Mouse (Mus musculus): Measurements from ENCODE around the gene Acot7.

Gene Acot7

DNA sequence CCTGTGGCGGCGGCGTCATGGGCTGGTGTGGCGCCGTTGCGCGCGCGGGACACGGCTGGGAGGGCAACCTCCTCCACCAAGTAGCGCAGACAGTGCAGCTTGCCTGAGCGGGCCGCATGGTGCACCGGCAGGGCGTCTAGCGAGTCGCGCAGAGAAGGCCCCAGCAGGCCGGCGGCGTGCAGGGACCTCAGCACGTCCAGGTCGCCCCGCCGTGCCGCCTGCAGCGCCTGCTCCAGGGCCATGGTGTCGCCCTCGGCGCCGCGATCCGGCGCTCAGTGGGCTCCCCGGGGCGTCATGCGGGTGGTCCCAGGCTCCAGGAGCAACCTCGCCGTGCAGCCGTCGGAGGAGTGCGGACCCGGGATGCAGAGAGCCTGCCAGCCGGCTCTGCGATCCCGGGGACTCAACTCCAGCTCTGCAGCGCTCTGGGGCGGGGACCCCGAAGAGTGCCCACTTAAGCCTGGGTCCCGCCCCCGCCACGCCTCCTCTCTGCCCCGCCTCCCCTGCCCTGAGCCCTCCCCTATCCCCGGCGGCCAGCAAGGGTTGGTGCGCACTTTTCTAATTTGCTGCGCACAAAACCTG, 25.9 kb upstream of the Acot7 start, which contains the start of gene Espn:
TSS of gene Espn (minus strand) at position 406 of the 579 bp plus-strand sequence.
- DNase-seq (ENCODE audit: low spot score): no peak

DNA sequence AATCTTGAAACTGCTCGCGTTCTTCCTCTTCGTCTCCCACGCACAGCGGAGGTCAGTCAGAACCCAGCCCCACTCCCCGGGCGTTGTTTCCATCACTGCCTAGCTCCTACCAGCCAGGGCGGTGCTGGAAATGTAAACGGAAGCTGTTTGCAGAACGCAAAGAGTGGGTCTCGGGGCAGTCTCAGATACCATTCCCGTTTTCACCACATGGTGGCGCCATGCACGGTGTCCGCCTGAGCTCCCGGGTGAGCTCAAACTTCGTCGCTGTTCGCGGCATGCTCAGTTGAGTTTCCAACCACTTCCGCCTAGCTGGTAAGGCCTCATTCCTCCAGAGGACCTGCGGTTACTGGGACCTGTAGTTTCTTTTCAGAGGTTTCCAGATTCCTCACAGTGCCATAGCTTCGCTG, 24.2 kb upstream of the Acot7 start:
- peak; percentile 93 for DNase-seq (ENCODE audit: low spot score)

DNA sequence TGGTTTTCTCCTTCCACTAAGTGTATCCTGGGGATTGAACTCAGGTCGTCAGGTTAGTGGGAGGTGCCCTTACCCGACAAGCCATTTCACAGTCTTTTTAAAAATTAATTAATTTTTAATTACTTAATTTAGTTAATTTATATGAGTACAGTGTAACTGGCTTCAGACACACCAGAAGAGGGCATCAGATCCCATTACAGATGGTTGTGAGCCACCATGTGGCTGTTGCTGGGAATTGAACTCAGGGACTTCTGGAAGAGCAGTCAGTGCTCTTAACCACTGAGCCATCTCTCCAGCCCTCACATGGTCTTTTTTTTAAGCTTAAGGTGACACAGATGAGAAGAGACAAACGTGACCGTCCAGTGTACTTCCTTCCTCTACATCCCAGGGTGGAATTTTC, 22.9 kb upstream of the Acot7 start:
- DNase-seq (ENCODE audit: low spot score): no peak

DNA sequence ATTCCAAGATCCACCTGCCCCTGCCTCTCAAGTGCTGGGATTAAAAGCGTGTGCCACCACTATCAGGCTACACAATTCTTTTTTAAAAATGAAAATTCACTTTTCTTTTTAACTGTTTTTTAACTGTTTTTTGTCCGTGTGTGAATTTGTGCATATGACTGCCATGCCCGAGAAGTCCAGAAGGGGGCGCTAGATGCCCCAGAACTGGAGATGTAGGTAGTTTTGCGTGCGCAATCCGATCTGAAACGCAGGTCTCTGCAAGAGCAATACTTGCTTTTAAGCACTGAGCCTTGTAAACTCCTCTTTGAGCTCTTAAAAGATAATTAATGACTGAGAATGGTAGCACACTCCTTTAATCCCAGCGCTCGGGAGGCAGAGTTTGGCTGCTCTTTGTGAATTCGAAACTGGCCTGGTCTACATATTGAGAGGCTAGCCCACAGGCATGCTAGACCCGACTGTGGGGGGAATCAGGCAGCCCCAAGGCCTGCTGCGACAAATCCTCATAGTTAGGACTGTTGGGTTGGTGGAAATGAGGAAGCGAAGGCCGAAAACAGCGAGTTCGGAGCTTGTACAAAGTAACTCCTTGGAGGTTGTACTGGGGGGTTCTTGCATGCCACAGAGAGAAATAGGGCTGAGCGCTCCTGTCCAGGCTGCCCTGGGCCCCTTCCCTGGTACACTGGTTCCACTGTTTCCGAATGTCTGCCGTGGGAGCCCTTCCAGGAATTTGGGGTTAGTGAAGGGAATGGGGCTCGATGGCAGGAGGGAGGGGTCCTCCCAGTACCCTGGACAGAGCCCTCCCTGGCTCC, 20.0 kb upstream of the Acot7 start:
- peak; percentile 64 for DNase-seq (ENCODE audit: low spot score)

DNA sequence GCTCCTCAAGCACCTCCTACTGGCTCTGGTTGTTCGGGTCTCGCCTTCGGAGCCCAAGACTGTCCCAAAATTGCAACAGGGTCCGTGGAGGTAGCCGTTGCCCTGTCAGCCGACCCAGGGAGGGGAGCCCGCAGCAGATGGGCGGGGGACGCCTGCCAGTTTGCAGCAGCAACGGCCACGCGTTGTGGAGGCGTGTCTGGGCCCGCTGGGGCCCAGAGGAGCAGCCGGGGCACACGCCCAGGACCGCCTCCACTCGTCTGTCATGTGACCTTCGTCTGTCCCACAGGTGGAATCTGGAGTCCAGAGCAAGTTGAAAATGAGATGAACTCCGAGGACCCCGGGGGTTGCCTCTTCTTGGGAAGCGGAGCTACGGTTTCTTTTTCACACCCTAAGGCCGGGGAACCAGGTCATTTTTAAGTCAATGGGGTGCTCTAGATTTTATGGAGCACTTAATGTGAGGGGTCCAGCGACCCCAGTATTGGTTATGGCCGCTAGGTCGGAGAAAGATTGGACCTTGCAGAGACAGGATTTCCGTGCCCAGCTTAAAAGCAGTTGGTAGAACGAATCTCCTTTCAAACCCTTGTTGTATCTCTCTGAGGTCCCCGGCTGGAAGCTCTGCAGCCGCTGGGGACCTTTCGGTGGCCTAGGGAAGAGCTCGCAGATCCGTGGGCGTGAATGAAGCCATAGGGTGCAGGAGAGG, 19.2 kb upstream of the Acot7 start, which contains the start of gene Hes2:
TSS of gene Hes2 (plus strand) at position 283 of the 700 bp plus-strand sequence.
- DNase-seq (ENCODE audit: low spot score): no peak

DNA sequence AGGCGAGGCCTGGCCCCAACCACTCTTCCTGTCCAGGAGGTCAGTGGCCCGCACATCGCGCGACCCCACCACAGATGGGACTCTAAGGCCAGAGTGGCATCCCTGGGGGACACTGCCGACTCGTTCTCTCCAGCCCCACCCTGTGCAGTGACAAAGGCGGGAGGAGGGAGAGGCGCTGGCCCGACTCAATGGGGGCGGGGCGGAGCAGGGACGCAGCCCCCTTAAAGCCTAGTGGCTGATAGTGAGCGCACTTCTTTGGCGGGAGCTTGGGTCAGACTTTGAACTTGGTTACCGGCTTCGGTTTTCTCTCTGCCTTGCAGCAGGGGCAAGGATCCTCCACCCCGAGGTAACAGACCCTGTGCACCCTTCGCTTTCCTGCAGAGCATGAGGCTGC, 18.7 kb upstream of the Acot7 start:
- no peak for DNase-seq (ENCODE audit: low spot score)

DNA sequence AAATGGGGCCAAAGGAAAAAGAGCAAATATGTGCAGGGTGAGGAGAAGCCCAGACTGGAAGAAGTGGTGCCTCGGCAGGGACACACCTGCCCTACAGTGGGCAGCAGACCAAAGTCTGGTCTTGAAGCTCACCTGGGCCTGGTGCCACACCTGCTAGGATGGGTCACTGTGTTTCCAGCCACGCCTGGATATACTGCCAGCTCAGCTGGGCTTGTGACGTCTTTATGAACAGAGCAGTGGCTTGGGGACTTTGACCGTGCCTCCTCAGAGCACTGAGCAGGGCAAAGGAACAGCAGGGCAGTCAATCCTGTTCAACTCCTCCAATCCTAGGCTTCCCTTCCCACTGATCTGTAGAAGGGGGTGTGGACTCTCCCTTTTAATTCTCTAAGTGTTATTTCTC, 17.2 kb upstream of the Acot7 start:
- no peak for DNase-seq (ENCODE audit: low spot score)

DNA sequence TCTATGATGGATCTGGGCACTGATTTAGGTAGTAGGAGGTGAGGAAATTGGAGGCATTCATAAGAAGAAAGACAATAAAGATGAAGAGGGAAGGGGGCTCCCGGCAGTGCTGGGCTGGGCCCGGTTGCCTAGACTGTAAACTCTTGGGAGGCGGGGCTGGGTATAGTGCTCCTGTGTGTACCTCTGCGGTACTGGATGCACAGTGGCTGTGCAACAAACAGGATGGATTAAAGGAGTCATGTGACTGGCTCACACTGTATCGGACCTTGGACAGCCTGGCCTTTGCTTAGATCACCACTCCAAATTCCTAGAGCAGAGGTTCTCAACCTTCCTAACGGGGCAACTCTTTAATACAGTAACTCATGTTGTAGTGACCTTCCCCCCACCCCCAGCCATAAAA, 16.3 kb upstream of the Acot7 start:
- no peak for DNase-seq (ENCODE audit: low spot score)

DNA sequence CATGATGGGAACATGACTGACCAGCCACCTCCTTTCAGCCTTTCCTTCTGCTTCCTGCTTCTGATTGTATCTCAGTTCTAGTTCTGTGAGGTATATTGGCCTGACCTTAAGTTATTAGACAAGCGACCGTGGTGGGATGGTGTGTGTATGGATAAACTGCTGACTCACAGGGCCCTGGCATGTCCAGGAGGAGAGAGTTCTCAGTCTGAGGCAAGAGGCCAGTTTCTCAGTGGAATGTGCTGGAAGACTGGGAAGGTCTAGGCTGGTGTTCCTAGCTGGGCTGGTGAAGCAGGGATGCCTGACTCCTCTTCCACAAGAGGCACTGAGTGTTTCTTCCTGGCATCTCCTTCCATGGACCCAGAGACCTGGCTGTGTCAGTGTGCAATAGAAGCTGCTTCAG, 15.2 kb upstream of the Acot7 start:
- DNase-seq (ENCODE audit: low spot score): no peak

DNA sequence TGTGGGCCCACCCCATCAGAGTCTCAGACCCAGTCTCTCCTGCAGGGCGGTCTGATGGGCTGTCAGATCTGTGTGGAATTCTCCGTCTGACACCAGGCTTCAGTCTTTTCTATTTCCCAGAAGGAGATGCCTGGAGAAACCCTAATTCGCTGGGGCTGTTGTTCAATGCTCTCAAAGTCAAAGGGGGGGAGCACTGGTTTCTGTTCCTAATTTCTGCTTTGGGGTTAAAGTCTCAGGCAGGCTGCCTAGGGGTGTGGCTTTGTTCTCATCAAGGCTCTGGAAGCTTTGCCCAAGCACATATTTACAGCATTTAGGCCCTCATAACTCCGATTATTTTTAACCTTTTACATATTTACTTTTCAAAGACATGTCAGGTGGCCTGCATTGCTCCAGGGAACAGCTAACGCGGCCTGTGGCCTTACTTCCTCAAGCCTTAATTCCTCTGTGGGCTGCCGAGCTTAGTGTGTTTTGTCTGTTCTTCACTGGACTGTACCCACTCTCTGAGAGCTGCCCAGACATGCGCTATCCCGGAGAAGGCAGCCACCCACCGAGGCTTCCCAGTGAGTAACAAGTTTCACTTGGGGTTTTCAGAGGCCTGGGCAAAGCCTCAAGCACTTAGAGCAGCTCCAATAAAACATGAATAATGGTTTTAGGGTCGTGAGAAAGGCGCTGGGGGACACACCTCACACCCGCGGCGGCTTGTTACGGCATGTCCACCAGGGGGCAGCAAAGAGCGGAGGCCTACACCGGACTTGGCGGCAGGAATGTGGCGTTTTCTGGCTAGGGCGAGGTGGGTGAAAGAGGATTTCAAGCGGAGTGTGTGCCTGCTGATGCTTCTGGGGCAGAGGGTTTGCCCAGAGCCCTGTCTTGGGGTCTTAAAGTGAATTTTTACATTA, 12.7 kb upstream of the Acot7 start:
- DNase-seq (ENCODE audit: low spot score): peak; percentile 40

DNA sequence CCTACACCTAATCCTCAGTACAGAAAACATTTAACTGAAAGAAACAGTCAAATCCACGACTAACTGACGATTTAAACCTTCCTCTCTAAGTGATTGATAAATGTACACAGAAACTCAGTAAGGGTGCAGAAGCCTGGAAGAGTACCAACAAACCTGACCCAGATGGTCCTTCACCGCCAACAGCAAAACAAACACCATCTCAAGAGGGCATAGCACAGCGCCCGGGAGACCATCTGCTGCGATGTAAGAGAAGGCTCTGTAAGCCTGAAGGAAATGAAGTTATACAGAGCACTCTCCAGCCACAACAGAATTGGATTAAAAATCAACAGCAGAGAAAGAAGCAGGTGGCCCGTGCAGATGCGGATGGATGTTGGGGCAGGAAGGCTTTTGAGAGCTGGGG, 9.9 kb upstream of the Acot7 start:
- no peak for DNase-seq (ENCODE audit: low spot score)

DNA sequence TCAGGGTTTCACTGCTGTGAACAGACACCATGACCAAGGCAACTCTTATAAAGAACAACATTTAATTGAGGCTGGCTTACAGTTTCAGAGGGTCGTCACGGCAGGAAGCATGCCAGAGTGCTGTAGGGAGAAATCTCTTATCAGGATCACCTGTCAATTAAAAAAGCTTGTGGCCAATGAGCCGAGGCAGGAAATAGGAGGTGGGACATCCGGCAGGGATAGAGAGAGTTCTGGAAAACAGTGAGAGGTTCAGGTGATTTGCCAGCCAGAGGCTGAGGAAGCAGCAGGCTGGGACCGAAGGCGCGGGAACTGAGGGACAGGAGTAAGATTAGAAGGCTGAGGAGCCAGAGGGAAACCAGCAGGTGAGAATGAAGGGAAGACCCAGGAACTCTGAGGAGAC, 8.8 kb upstream of the Acot7 start:
- no peak for DNase-seq (ENCODE audit: low spot score)

DNA sequence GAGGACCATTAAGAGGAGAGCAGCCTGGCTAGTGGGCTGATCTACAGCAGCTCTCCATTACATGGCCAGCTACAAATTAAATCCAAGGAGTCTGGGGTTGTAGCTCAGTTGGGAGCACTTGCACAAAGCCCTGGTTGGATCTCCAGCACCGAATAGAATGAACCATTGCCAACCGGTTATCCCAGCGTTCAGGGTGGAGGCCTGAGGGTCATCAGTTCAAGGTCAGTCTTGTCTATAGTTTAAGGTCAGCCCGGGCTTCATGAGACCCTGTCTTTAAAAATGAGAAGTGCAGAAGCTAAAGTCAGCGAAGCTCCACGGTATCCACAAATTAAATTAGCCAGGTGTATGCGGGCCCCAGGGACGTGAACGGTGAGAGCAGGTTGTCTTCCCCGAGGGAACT, 7.6 kb upstream of the Acot7 start:
- no peak for DNase-seq (ENCODE audit: low spot score)

DNA sequence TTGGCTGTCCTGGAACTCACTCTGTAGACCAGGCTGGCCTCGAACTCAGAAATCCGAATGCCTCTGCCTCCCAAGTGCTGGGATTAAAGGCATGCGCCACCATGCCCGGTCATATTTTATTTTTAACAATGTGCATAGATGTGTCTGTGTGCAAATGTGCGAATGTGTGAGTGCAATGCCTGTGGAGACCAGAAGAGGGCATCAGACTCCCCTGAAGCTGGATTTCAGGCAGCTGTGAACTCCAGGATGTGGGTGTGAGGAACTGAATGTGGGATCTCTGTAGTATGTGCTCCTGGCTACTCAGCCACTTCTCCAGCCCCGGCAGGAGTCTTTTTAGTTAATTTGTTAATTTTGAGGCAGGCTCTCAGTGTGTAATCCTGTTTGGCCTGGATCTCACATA, 6.4 kb upstream of the Acot7 start:
- no peak for DNase-seq (ENCODE audit: low spot score)

DNA sequence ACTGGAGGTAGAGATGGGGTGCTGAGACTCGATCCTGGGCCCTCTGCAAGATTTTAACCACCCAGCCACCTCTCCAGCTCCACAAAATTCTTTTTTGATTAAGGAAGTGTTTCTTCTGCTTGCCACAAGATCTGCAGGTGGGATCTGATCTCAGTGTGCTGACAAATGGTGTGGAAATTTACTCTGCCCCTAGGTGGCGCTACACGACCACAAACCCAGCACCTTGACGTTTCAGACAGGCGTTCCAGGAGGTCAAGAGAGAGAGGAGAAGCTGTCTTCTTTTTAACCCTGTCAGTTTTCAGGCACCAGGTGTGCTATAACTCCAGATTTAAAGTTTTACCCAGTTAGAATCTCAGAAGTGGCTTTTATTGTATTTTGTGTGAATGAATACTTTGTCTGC, 4.9 kb upstream of the Acot7 start:
- DNase-seq (ENCODE audit: low spot score): peak; percentile 81

DNA sequence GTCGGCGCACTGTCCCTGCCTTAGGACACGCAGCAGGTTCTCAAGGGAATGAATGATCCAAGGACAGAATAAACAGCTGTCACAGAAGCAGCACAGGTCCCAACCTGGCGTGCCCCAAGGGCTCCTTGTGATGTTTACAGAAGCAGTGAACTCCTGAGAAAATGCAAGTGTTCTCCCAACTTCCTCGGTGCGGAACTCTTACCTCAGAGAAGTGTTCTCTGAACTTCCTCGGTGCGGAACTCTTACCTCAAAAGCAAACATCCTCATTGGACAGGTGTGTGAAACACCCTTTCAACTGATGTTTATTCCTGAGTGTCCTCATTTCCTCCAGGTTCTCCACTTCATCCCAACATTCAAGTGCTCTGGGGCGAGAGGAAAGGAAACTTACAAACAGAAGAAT, 4.0 kb upstream of the Acot7 start:
- no peak for DNase-seq (ENCODE audit: low spot score)

DNA sequence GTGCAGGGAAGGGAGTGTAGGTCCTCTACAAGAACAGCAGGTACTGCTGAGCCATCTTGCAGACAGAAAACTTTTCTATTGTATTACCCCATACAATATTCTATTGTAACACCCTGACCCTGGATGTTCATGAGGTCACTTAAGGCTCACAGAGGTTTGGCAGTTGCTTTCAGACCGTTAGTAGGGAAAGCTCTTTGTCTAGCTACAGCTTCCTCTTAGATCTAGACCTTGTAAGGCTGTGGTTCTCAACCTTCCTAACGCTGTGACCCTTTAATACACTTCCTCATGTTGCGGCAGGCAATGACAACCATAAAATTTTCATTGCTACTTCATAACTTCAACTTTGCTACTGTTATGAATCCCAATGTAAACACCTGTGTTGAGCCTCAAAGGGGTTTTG, 1.3 kb upstream of the Acot7 start:
- DNase-seq (ENCODE audit: low spot score): no peak

DNA sequence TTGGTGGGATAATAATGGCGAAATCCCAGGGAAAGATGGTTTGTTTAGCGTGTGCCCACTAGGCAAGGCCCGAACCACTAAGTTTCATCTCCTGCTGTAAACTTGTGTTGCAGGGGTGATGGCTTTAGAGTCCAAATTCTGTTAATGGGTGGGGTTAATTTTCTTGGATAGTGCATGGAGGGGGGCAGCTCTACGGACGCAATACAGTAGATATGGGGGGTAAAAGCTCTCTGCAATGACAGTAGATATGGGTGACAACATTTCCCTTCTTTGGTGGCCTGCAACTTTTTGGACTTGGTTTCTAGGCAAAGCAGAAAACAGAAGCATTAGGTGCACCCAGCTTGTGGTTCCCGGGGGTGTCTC, 779 bp upstream of the Acot7 start:
- no peak for DNase-seq (ENCODE audit: low spot score)

DNA sequence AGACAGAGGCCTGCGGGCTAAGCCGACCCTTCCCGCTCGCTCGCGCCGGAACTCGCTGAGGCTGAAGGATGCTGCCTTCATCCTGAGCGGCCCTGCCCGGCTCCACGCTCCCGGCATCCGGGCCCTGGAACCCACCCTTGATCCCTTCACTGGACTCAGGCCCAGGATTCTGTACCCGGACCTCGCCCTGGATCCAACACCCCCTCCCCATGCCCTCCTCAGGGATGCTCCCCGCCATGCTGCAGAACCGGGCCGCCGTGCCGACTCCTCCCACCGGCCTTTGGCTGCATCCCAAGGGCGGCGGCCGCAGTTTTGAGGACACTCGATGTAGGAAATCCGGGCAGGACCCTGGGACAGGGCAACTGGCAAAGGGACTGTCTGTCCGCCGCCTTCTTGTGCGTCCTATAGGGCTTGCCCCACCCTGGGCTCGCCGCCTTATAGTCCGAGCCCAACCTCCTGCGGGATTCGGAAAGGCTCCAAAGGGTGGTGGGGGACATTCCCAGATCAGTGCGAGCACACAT, 470 bp downstream of the Acot7 start:
- DNase-seq (ENCODE audit: low spot score): no peak

DNA sequence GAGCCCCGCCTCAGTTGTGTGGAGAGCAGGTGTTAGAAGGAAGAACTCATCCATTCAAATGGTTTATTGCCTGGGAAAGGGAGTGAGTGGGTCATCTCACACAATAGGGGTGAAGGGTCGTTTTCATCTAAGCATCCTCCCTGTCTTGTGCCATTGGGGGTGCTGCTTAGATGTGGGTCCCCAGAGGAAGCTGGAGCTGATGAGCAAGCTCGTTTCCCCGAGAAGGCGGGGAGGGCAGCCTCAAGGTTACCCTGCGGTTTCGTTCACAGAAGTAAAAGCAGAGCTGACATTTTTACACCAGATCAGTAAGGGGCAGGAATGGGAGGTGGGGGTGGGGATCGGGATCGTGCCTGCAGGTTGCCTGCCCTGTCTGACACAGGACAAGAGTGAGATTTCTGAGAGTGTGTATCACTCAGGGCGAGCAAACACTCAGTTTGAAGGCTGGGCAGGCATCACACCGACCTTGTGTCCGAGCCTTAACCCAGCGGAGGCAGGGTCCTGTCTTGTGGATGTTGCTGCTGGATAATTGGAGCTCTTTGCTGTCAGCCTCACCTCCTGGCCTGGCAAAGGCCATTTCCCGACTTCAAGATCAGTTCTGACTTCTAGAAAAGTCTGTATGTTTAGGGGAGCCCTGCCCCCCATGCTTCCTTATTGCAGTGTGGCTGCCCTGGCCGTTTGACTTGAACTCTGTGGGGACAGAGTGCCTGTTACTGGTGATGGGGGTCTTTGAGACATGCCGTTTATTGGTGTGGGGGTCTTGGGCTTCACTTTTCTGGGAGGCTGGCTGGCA, 1.2 kb downstream of the Acot7 start:
- peak; percentile 57 for DNase-seq (ENCODE audit: low spot score)

DNA sequence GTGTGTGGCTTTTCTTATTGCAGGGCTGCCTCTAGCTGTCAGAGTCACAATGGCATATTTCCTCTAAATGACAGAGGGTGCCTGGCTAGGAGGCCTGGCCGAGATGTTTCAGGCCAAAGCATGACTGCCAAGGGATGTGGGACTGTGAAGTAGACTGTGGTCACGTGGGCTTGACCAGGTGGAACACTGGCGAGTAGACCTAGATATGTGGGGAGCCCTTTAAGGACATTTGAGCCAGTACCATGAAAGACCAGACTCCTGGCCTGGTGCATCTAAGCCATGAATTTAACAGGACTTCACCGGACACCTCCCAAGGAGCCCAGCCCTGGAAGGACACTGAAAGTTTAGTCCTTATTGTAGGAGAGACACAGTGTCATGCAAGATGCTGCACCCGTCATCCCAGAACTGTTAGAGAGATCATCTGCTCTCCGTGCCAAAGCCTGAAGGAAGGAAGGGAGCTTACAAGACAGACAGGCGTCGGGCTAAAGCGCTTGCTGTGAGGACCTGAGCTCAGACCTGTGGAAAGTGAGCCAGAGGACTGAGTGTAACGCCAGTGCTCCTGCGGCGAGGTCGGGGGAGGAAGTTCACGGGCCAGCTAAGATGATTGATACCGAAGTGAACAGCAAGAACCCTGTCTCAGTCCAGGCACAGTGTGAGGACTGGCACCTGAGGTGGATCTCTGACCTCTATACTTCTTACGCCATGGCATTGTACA, 2.2 kb downstream of the Acot7 start:
- no peak for DNase-seq (ENCODE audit: low spot score)

All from T-cell, adult 2 months (primary cell).